Mouse (Mus musculus) E14TG2a.4 (cell line): Measurements from ENCODE around the gene Flrt1.

Experiments used
- CTCF ChIP-seq: conservative IDR thresholded peaks from 2 replicates; pipeline ENCODE4 v1.5.1; 2014; ENCODE audit warnings: low read length
- NANOG ChIP-seq: IDR thresholded peaks from 2 replicates; pipeline ENCODE4 v1.6.1; 2014; ENCODE audit warnings: borderline replicate concordance, low read length, mixed read lengths
- POU5F1 ChIP-seq: IDR thresholded peaks from 2 replicates; pipeline ENCODE4 v1.6.1; 2014; ENCODE audit warnings: low read length, borderline replicate concordance

GRCm38 (mm10) chr19:7117141-7117540 lies 11.6 kb upstream of the Flrt1 start:
- TF ChIP-seq CTCF: no peak
- TF ChIP-seq POU5F1: no peak
- TF ChIP-seq NANOG: no peak
